Mouse (Mus musculus): ENCODE measurements around the gene Mrps30. TPM values are rescaled to one million over a fixed set of nuclear protein-coding genes. Genes with fewer than 3 reads are reported as not detected.
"Not testable (repeated sequence)": the region's sequence is repeated elsewhere in the genome, so short reads cannot be mapped to it uniquely, and the experiment has no call there.

Mrps30 gene
- 10 to 100 TPM; 17.3 to 17.6 TPM for total RNA-seq (2021)
- long read RNA-seq, experiment 1, transcript Mrps30-201 (5 exons, 3,319 nt) = major isoform, 35 of 44 reads
- long read RNA-seq, experiment 1, partial matches to known transcripts = 4 of 44 reads
- long read RNA-seq, experiment 1, other reads (novel, unspliced or antisense) = 5 of 44 reads
- long read RNA-seq, experiment 2, transcript Mrps30-201 (5 exons, 3,319 nt) = major isoform, 57 of 65 reads
- long read RNA-seq, experiment 2, partial matches to known transcripts = 1 of 65 reads
- long read RNA-seq, experiment 2, other reads (novel, unspliced or antisense) = 7 of 65 reads

DNA sequence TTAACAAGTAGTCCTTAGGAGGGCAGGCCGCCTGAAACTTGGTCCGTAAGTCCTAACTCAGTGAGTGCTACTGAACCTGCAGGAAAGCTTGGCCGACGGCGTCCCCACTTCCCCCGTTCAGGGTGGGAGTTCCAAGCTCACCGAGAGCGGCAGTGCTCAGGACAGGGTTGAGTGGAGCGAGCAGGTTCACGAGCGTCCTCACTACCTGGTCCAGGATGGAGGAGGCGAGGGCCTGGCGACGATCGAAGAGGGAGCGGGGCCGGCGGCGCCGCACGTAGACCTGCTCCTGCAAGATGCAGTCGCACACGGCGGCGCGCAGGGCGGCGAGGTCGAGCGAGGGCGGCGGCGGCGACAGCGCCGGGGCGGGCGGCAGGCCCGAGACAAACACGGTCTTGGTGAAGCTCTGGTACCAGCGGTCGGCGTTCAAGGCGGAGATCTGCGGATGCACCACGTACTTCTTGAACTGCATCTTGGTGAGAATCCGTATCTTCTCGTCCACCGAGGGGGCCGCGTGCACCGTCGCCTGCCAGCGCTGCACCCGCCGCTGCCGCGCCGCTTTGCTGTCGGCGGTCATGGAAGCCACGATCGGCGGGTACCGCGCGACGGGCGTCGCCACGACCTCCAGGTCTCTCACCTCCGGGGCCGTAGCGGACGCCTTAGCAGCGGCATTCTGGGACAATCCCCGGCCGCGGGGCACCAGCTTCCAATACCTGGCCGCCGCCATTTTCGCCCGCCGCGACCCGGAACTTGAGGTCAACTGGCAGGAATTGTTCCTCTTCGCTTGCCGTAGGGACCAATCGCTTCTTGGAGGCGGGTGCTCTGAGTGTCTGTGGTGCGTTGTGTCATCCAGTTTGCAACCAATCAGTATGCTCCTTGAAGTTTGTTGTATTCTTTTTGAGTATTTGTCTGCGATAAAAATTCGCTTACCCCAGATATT, at the start of gene Mrps30, which contains the start of gene B430218F22Rik:
Mrps30 (minus strand) TSS at position 742 of the 937 bp plus-strand sequence.
B430218F22Rik (plus strand) TSS at position 120 of the 937 bp plus-strand sequence.
- Histone ChIP-seq H3K27ac (peak within 1 kb of the TSS; percentile 90), H3K4me3 (peak within 1 kb of the TSS; percentile 89)
- TF ChIP-seq CTCF (conservative IDR thresholded peaks at IDR 0.05) = no peak
- DNase-seq (ENCODE audit: low spot score in 2 of 2) = peak; percentile 93 to 94

DNA sequence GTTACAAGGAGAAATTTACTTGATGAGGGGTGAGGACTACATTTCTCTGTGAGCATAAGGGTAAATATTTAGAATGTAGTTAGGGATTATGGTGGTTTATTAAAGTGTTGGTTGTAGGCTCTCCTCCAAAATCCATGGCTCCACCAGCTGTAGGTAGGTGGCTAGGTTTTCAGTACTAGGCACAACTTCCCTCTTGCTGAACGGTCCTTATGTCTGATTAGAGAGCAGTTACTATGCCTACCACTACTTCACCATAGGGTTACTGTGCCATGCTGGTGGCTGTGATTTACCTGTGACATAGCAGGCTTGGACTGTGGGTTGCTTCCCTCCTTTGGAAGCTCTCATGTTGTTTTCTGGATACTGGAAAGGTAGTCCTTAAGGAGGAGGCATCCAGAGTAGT, 33.8 kb upstream of the Mrps30 start:
- no peak for TF ChIP-seq CTCF (conservative IDR thresholded peaks at IDR 0.05)
- no peak for DNase-seq (ENCODE audit: low spot score in 2 of 2)
- no peak overlapping the region for H3K27ac ChIP-seq
- no peak overlapping the region for H3K4me3 ChIP-seq

- DNase-seq (ENCODE audit: low spot score in 2 of 2) = no peak
- TF ChIP-seq CTCF (conservative IDR thresholded peaks at IDR 0.05) = no peak
- Histone ChIP-seq H3K27ac (no peak overlapping the region), H3K4me3 (no peak overlapping the region)
These were observed 33.4 kb upstream of the Mrps30 start for GRCm38 (mm10) chr13:118420408-118420807.

GRCm38 (mm10) chr13:118418163-118418562, 31.1 kb upstream of the Mrps30 start:
- DNase-seq (ENCODE audit: low spot score in 2 of 2) = no peak
- H3K4me3 ChIP-seq = no peak overlapping the region
- TF ChIP-seq CTCF (conservative IDR thresholded peaks at IDR 0.05) = no peak
- H3K27ac ChIP-seq = no peak overlapping the region

DNA sequence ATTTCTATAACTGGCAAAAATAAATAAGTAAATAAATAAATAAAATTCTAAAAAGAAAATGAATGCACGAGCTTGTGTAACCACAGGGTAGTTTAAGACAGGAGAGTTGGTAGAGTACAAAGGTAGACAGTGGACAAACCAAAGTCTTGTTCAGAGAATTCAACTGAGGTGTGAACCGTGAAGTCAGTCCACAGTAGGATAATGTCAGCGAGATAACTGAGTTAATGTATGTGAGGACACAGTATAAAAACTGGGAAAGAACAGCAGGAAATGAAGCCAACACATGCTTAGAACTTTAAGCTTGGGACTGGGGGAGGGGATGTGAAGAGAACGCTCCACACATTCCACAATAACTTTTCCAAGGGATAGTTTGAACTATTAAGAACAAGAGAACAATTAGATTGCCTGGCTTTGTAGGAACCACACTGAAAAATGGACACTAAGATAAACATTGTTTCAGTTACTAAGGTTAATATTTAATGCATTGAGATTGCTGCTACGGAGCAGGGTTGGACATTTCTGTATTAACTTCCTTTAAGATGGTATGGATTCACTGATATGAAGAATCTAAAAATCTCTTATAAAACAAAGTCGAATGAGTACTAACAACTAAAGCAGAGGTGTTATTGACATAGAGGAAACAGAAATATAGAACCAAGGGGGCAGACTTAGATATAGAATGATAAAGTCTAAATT, 24.4 kb upstream of the Mrps30 start:
- no peak for DNase-seq (ENCODE audit: low spot score in 2 of 2)
- H3K4me3 ChIP-seq = no peak overlapping the region
- TF ChIP-seq CTCF (conservative IDR thresholded peaks at IDR 0.05) = no peak
- no peak overlapping the region for H3K27ac ChIP-seq

DNA sequence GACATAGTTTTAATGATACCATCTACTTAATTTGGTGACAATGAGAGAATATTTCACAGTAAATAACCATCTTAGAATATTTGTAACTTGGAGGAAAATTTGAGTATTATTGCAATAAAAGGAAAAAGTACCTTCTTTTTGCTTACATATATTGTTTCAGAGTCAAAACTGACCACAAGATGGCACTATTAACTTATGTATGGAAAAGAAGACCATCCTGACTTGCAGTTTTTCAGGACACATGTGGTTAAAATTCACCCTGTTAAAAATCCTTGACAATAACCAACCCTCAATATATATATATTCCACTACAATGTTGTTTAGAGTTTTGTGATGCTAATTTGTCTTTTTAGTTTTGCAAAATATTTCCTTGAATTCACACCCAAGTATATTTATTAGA, 16.5 kb upstream of the Mrps30 start:
- no peak overlapping the region for H3K4me3 ChIP-seq
- peak; percentile 14 to 25 for DNase-seq (ENCODE audit: low spot score in 2 of 2)
- H3K27ac ChIP-seq = no peak overlapping the region
- peak; percentile 87 for TF ChIP-seq CTCF (conservative IDR thresholded peaks at IDR 0.05)

DNA sequence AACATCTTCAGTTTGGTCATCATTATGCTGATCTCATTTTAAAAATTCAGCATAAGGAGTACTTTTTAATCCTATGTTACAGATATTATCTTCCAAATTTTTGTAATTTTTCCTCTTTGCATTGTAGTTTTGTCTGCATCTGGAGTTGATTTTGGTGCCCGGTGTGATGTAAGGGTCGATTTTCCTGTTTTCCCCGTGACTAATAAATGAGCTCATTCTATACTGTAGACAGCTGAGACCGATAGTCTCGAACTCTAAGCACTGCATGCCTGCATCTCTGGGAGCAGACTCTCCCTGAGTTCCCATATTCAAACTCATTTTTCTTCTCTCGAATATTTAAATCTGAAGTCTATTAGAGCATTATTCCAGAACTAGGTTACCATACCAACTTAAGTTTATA, 13.3 kb upstream of the Mrps30 start:
- DNase-seq (ENCODE audit: low spot score in 2 of 2) = no peak
- no peak overlapping the region for H3K4me3 ChIP-seq
- no peak overlapping the region for H3K27ac ChIP-seq
- TF ChIP-seq CTCF (conservative IDR thresholded peaks at IDR 0.05) = no peak

DNA sequence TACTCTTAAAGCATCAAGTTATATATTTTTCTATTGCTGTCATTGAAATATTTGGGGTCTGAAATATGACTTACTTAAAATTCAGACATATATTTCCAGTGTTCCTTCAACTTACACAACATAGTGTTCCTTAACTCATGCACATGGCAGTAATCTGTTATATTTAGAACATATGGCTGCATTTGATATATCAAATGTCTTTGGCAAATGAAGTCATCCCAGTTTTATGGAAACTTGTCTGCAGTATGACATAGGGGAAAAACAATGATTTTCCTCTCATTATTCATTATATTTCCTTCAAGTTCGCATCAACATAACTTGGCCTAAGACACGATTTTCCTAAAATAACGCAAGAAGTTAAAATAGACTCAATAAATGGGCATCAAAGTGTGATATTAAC, 8.8 kb upstream of the Mrps30 start:
- DNase-seq (ENCODE audit: low spot score in 2 of 2) = no peak
- Histone ChIP-seq H3K27ac (no peak overlapping the region), H3K4me3 (no peak overlapping the region)
- TF ChIP-seq CTCF (conservative IDR thresholded peaks at IDR 0.05) = no peak

DNA sequence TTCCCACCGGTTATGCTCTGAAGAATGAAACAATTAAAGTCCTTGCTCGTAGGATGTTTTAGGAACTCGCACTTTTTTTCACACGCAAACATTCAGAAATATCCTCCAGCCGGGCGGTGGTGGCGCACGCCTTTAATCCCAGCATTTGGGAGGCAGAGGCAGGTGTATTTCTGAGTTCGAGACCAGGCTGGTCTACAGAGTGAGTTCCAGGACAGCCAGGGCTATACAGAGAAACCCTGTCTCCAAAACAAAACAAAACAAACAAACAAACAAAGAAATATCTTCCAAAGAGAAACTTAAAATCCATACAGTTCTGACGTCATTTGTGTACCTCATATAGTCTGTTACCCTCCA, 373 bp upstream of the Mrps30 start:
- not testable (repeated sequence) for DNase-seq (ENCODE audit: low spot score in 2 of 2); H3K27ac ChIP-seq
- H3K4me3 ChIP-seq = peak overlapping the region; percentile 89

DNA sequence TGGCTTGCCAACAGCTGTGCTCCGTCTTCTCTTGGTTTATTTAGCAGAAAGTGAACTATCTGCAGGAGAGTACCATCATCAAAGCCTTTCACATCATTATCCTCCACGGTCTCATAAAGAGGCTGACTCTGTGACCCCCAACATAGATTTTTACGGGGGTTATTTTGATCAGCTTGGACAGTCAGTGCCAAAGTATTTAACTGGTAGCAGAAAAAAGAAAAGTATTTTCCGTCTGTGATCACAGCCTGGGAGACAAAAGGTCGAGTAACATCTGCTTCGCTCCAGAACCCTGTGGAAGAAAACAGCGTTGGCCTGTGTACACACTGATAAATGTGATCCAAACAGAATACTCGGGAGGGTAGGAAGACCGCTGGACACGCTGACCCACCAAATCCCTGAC, 6.7 kb downstream of the Mrps30 start:
- DNase-seq (ENCODE audit: low spot score in 2 of 2) = no peak
- no peak for TF ChIP-seq CTCF (conservative IDR thresholded peaks at IDR 0.05)
- Histone ChIP-seq H3K27ac (no peak overlapping the region), H3K4me3 (no peak overlapping the region)

DNA sequence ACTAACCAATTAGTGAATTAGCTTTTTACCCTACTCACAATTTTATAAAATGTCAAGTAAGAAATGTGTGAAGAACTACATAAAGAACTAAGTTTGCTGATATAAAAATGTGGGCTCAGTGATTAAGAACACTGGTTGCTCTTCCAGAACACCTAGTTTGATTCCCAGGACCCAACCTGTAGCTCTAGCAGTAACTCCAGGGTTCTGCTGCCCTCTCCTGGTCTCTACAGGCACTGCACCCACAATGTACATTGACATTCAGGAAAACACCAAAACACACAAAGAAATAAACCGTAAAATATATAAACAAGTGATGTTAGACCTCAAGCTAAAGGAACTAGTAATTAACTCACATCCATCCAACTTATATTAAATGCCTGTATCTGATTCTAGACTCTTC, 7.9 kb downstream of the Mrps30 start:
- no peak overlapping the region for H3K4me3 ChIP-seq
- TF ChIP-seq CTCF (conservative IDR thresholded peaks at IDR 0.05) = peak; percentile 95
- peak; percentile 26 to 66 for DNase-seq (ENCODE audit: low spot score in 2 of 2)
- H3K27ac ChIP-seq = no peak overlapping the region

DNA sequence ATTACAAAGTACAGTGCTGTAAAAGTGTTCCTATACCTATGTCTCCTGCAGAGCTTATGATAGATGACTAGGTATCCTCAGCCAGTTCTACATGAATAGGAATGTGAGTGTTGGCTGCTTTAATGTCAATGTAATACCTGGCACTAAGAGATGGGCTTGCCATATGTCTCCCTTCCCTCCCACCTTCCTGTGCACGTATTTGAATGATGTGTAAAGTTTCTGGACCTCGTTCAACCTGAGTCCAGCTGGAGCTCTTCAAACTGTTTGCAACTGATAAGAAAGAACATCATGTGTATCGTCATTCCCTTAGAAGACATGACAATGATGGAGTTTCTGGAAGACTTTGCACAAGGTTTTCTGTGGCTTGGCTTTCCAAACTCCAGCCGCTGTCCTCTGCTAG, 14.2 kb downstream of the Mrps30 start:
- Histone ChIP-seq H3K4me3 (no peak overlapping the region), H3K27ac (no peak overlapping the region)
- peak in 1 of 2 experiments; percentile 25 for DNase-seq (ENCODE audit: low spot score in 2 of 2)
- TF ChIP-seq CTCF (conservative IDR thresholded peaks at IDR 0.05) = no peak

DNA sequence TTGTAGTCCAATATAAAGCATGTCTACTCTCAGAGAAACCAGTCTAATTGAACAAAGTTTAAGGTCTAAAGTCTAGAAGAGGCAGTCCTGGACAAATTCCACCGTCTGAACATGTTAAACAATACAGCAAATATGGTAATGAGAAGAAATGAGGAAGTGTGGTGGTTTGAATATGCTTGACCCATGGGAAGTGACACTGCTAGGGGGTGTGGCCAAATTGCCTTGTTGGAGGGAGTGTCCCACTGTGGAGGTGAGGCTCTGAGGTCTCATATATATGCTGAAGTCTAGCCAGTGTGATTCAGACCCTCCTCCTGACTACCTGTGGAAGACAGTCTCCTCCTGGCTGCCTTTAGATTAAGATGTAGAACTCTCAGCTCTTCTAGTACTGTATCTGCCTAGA, 21.3 kb downstream of the Mrps30 start:
- H3K4me3 ChIP-seq = no peak overlapping the region
- DNase-seq (ENCODE audit: low spot score in 2 of 2) = no peak

More for the DNA sequence above, 21.3 kb downstream of the Mrps30 start:
- no peak for TF ChIP-seq CTCF (conservative IDR thresholded peaks at IDR 0.05)
- no peak overlapping the region for H3K27ac ChIP-seq
